Mouse (Mus musculus) gonadal fat pad, adult 2 months (tissue): ENCODE results near the gene Smoc2. TPM values are rescaled to one million over a fixed set of nuclear protein-coding genes. Genes with fewer than 3 reads are reported as not detected.

Source experiments
- DNase-seq: peaks from one replicate; pipeline ENCODE4 v3.0.0-alpha.2; 2012; ENCODE audit warnings: low read depth
- polyA plus RNA-seq: library from polyadenylated mRNA; depleted of rRNA; stranded (reverse); fragments of >200 nt; gene quantifications from 2 replicates; pipeline ENCODE4 v1.2.3, GENCODE M21; 2012; rRNA removed

Smoc2 gene
- polyA plus RNA-seq = 98.9 and 103 TPM in 2 replicates

DNA sequence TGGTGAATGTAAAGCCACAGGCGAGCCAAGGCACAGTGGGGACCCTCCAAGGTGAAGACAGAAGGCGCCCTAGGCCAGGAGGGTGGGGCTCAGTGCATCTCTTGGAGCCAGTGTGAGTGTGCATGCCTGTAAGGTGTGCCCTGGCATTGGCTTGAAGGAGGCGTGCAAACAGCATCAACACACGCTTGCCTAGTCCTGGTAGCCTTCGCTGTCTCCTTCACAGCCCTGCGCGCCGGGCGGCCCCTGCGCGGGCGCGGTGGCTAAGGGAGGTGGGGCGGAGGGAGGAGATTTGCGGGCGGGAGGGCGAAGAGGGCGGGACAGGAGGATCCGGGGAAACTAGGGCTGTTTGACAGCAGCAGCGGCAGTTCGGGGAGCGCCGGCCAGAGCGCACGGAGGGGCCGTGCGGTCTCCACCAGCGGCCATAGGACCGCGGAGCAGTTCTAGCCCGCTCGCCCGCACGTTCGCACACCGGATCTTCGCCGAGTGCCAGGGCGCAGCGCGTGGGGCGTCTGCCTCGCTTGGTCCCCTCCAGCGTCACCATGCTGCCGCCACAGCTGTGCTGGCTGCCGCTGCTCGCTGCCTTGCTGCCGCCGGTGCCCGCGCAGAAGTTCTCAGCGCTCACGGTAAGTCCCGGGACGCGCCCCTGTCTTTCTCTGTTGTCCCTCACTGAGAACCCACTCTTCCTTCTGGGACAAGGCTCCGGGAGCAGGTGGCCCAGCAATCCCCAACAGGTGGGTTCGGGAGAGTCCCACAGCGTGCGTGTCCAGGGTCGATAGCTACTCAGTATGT, at the start of gene Smoc2:
Smoc2 (plus strand) TSS at position 330 of the 789 bp plus-strand sequence.
- DNase-seq = no peak

DNA sequence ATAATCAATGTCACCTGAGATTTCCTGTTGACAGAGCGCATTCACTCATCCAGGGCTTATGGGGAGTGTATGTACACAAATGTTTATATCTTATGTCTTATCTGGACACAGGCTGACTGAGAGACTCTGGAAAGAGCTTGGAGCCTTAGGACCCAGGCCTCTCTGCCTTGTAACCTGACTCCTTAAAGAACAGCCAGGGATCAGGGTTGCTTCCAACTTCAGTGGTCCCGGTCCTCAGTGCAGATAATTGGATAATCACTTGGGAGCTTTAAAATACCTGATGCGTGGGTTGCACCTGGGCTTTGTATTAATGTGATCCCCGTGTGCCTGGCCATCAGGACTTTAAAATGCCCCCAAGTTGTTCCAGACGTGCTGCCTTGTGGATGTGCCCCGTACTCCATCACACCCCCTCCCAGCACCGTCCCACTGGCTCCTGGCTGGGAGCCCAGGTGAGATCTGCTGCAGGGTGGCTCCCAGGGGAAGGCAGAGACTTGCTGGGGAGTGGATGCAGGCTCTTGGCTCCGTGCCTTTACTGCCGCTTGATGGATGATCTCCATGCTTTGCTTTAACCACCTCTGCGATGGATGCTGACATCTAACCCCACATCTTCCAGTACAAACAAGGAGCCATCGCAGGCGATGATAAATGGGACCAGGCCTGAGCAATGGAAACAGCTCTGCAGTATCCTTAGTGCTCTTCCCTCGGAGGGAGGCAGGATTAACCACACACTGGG, 48.4 kb upstream of the Smoc2 start:
- DNase-seq = no peak

DNA sequence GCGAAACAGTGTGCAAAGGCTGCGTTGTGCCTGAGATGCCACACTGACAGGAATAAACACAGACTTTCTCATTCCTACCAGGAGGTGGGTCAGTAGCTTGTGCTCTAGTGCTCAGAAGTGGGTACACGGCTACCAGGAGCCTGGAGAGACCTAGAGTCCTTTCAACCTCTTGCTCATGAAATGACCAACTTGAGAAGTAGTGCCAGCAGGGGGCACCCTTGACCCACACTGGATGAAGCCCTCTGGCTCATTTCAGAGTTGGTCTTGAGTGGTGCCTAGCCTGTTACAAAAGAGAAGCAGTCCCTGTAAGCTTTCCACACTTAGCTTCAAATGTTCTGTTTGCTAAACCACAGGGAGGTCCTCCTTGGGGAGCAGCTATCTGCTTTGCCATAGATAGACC, 46.7 kb upstream of the Smoc2 start:
- DNase-seq = no peak

DNA sequence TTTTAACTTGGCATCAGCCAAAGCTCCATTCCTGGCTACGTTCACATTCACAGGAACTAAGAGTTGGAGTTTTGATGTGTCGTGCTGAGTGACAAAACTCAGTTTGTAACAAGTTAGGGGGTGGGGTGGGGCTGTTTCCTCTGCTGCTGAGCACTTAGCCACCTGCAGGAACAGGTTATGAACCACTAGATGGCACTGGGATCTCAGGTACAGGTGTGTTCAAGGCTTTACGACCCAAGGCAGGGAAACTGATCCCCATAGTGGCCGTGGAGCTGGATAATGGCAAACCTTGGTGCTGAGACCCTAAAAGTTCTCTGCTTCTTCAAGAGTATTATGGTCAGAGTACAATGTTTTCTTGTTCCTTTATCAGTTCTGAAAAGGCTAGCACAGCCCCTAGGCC, 45.6 kb upstream of the Smoc2 start:
- DNase-seq = no peak

DNA sequence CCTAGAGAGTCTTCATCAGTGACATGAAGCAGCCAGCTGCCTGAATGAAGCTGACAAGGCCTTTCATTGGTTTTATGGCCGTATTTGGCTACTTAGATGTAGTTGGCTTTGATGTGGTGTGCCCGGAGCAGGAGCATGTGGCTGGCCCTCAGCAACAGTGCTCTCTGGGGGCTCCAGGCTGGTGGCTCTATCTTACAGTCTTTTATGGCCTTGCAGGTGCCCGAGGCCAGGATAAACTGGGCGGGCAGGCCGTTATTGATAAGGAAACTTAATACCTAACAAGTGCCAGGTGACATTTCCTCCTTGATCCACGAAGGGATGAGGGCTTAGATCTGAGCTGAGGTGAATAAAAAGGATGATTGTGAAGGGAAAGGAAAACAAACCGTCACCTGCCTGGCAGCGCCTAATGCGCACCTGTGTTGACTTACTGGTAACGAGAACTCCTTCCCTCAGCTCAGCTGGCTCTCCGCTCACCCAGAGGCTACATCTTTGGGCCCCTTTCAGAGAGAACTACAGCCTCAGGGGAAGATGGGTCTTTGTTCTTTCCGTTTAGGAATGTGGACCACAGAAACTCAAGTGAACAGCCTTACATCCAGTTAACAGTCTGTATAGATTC, 44.4 kb upstream of the Smoc2 start:
- DNase-seq = no peak

DNA sequence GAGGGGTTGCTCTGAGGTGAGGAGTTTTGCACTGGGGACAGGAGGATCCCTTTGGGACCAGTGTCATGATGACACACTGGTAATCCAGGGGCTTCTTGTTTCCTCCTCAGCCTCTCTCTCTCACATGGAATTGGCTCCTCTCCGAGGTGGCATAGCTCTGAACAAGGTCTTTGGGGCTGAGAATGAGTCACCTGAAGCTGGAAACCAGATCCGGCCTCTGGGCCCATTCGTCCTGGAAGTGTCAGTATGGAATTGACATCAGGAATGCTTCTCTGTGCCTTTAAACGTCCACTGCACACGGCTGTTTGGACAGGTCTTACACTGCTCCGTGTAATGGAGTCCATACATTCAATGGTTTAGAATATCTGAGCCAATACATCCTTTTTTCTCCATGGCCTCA, 42.2 kb upstream of the Smoc2 start:
- no peak for DNase-seq

DNA sequence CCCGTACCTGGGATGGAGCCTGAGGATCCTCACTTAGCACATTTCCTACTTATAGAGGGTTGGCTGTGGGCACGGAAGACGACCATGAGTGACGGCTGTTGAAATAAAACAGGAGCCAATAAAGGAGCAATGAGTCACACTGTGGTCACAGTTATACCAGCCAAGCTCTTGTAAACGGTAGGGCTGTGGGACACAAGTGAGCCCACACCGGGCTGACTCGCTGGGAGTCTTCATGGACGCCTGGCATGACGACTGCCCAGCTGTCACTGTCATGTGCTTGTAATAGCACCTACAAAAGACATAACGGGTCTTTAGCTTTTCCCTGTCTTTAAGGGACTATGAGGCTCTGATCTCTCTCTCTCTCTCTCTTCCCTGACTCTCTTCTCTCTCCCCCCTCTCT, 39.3 kb upstream of the Smoc2 start:
- no peak for DNase-seq

DNA sequence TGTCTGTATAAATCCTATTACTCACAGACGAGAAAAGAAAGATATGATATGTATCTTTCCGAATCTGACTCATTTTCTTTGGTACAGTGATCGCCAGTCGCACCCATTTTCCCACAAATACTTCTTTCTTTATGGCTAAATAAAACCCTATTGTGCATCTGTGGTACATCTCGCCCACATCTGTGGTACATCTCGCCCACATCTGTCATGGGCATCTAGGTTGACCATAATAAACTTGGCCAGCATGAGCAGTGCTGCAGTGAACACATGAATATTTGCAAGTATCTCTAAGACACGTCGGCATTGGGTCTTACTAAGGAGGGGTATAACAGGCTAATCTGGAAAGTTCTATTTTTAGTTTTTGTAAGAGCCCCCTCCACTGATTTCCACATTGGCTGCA, 36.7 kb upstream of the Smoc2 start:
- no peak for DNase-seq

DNA sequence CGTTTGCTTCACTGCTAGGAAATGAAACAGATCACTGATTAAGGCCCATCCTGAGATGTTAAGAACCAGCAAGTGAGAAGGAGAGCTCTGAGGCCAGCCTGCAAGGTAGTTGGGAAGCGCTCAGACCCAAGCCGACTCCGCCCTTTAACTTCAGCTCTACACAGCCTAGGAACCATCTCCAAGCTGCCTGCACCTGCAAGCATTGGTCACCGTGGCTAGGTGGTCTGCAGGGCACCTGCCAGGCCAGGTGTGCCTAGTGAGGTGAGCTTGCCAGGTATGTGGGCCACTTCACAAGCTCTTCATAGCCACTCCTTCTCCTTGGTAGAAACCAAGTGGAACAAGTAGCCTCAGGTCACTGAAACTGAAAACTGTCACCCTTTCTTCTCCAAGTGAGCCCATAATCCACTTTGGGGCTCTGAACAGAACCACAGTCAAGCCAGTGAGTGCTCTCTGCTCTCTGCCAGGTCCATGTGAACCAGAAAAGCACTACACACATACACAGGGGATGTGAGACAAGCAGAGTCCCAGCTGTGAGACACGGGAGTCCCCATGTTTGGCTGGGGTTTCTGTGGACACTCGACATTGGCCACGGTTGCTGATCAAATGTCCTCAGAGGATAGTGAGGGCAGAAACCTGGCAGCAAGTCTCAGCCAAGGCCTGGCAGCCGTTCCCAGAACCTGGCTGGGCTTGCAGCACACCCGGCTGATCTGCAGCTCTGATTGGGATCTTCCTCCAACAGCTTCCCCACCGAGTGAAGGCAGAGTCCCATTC, 34.9 kb upstream of the Smoc2 start:
- peak; percentile 49 for DNase-seq

DNA sequence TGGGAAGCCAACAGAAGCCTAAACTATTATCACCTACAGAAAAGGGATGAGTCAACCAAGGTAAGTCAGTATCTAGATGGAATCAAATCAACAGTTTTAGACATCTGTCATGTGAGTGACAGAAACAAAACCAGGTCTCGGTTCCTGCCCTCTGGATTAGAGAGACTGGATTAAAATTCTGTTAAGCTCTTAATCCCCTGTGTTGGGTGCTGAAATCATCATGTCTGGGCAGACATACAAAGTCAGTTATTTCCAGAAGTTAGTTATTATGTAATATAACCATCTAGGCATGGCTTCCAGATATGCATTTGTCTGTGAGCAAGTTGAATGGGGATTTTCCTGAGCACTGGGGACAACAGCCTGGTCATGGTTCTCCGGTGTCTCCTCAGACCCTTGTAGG, 33.0 kb upstream of the Smoc2 start:
- peak; percentile 50 for DNase-seq

DNA sequence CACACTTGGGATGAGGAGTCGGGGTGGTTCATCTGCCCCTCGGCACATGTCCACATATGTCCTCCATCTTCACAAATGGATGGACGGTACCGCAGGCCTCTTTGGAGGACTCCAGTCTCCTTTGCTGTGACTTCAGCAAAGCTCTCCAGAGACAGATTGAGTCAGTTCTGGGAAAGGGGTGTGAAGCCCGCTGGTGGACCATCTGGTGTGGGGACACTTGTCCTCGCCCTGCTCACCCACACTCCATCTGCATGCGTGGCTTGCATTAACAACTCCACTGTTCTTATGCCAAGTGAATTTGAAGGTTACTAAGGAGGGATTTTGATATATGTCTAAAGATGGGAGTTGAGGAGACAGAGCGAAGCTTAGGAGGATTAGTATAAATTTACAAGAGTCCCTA, 31.4 kb upstream of the Smoc2 start:
- no peak for DNase-seq

DNA sequence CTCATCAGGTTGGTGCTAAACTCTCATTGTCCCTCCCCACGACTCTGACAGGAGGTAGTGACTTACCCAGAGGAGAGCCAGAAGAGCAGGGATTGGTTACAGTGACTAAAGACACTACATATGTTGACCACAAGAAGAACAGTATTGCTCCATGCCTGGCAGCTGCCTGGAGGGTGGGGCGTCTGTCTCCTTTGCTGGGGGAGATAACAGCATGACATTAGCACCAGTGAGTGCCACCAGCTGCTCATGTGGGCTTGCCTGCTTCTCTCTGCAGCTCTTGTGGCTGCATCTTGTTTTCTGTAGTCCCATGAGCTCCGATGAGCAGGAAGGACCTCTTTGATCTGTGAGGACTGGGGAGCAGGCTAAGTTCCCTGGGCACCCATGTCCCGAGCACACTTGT, 29.7 kb upstream of the Smoc2 start:
- no peak for DNase-seq

DNA sequence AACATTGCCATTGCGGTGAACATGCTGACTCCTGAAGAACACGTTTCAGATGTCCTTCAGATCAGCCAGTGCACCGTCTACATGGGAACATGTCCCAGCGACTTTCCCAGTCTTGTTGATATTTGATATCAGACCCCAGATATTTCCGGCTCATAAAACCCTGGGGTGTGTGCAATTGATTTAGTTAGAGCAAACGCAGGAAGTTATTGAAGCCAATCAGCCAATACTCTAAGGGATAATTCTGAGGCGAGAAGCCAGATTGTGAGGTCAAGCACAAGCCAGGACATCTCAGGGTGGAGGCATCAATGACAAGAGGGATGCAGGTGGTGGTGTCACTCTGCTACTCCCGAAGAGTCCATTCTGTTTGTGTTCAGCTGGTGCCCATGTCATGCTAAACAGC, 28.9 kb upstream of the Smoc2 start:
- no peak for DNase-seq

DNA sequence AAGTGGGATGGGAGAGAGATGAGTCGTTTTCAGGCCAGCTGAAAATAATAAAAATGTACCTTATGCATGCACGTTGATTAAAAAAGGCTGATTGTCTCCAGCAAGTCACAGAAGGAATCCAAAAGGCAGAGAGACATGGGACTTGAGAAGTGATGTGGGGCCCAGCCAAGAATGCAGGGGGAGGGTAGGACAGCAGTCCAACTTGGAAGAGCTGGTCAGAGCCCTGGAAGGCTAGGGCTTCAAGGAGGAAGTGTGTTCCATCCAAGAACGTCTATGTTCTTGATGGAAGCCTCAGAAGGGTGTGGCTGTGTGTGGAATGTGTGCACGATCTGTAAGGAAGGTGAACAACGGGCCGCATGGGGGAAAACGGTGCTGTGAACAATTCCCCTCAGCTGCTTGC, 26.9 kb upstream of the Smoc2 start:
- no peak for DNase-seq

DNA sequence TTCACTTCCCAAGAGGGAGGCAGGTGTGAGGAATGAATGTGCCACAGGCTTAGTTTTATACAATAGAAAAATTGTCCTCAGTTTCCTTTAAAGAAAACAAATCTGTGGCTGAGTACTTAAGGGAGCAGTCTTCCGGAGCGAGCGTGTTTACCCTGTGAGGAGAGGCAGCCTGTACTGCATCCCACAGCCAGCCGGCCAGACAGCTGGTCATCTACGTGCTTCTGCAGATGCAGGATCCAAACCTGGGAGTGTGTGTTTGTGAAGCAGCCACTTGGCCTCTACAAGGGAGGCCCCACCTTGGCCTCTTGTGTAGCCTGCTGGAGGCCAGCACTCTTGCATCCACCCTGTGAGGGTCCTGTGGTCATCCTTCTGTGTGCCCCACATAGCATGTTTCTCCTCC, 24.7 kb upstream of the Smoc2 start:
- DNase-seq = no peak

DNA sequence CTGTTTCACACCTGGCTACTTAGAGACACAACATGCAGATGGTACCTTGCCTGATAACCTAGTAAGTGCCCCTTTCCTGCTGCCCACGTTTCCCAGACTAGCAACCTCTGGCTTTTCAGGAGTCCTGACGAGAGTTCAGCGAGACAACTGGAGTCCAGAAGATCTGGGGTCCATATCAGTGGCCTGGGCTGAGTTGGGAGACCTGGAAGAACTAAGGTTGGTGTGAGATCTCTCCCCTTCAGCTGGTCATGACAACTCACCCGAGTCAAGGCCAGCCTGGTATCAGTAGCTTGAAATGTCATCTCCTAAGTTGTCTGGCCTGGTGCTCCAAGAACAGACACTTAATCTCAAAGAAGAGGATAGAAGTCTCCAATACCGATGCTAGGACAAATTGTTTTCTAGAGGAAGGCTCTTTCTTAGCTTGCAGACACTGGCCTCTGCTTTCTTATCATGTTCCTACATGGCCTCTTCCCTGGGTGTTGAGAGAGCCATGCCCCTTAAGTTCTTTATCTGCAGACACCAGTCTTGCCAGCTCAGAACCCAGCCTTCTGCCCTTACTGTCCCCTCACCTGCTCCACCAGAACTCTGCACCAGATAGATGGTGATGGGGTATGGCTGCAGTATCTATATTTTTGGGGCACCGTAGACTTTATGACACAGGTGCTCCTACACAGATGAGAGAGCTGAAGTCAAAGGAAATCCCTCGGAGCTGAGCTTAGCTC, 21.3 kb upstream of the Smoc2 start:
- DNase-seq = no peak

DNA sequence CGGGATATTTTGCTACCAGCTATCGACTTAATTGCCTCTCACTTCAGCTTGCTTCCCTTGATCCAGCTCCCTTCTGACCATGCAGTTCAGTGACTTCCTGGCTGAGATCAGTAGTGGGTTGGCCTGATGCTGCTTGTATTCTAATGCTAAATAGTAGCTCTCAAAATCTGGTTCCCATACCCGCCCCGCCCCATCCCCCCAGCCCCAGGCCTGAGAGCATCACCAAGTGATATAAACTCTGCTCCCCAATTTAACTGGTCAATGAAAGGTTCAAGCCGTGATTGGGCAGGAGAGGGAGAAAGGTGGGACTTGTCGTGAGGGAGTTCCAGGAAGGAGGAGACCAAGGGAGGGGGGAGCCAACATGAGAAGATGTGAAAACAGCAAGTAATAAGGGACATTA, 20.4 kb upstream of the Smoc2 start:
- no peak for DNase-seq

DNA sequence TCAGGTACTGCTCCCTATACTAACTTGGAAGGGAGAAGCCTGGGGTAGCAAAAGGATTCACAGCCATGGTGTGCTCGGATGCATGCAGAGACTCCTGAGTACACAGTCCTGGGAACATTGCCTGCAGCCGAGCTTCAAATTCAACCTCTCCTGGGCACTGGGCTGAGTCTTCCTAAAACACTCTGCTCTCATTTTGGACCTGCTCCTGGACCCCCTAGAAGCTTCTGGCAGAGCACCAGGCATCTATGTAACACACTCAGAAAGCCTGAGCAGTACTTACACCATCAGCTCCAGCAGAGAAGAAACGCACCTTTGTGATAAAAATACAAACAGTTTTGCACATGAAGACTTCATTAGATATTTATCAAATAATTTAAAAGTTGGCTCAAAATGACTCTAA, 18.3 kb upstream of the Smoc2 start:
- DNase-seq = no peak

DNA sequence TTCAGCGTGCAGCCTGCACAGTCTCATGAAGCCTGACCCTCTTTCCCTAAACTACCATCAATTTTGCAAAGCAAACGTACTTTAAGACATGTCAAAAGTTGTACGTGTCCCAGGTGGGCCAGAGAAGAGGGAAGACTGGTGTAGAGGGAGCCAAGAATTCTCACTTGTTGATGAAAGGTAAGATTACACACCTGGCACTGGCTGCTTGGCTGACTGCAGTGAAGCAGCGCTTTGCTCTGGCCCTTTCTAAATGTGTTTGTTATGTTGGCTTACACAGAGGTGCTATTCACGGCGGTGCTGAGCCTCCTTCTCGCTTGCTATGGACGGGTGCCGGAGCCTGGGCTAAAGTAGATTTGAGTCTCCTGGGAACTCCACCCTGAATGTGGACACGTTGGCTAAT, 17.1 kb upstream of the Smoc2 start:
- DNase-seq = no peak

DNA sequence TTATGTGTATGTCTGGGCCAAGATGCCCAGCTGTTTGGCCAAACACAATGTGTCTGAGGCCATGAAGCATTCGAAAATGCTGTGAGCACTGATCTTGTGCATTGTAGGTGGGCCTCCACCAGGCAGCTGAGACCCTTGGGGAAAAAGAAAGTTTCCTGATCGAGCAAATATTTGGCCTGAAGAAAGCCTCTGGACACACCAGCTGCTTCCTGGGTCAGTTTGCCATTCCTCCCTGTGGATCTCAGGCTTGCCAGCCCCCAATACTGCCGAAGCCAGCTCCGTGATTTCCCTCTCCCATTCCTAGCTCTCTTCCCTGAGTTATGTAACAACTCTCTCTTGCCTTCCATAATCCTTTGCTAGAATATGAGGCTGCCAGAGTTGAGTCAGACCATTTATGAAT, 11.3 kb upstream of the Smoc2 start:
- DNase-seq = no peak

DNA sequence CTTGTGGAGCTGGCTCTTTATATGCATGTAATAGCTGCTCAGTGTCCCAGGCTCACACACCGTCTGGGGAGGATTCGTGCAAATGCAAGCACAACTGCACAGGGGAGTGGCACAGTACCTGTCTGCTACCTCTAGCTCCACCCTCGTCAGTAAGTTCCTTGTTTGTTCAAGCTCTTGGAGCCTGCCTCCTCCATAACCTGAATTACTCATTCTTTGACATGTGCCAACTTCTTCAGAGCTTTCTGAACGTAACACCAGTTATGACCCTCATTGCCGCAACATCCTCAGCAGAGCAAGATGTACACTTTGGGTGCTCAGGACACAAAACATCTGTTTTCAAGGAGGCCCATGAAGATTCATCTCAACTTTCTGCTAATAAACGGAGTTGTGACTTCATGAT, 5.9 kb upstream of the Smoc2 start:
- DNase-seq = no peak

DNA sequence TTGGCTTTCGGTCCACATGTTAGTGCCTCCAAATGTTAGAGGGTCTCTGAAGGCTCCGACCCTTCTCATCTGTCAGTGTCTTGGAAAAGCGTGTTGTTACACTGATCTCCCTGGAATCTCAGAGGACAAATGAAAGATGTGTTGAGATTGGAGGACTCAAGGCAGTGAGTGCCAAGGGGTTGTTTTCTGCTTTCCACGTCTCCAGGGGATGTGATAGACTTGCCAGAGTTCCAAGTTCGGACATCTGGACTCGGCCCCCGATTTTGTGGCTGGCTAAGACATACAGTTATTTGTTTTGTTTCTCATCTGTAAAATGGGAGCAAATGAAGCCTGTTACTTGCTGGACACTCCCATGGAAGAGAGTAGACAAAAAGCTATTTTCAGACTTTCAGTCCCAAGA, 2.0 kb upstream of the Smoc2 start:
- DNase-seq = no peak
